Mouse (Mus musculus) G1E (cell line): ENCODE measurements around the gene Col15a1. TPM values are rescaled to one million over a fixed set of nuclear protein-coding genes. Genes with fewer than 3 reads are reported as not detected.

ENCODE experiments used
- ATAC-seq: 2 replicates; pipeline ENCODE4 v1.8.0; 2016; ENCODE audit warnings: mild to moderate bottlenecking; ENCODE audit not compliant: insufficient number of reproducible peaks, poor library complexity, low FRiP score, severe bottlenecking; ENCODE audit errors: extremely low read depth
- DNase-seq: peaks from one replicate; pipeline ENCODE4 v3.0.0; 2012; ENCODE audit warnings: low spot score
- H3K27me3 ChIP-seq: 2 replicates; pipeline ENCODE4 v1.6.1; 2012; ENCODE audit warnings: mild to moderate bottlenecking, low read length, inconsistent platforms; ENCODE audit not compliant: insufficient read depth
- H3K36me3 ChIP-seq: replicated peaks from 2 replicates; pipeline ENCODE3; 2012; ENCODE audit warnings: mild to moderate bottlenecking, inconsistent platforms
- H3K4me1 ChIP-seq: 2 replicates; pipeline ENCODE4 v1.6.1; 2012; ENCODE audit warnings: low read depth, low read length, inconsistent platforms, mixed read lengths; ENCODE audit not compliant: insufficient read depth
- H3K4me3 ChIP-seq: 2 replicates; pipeline ENCODE4 v1.5.1; 2012; ENCODE audit warnings: low read depth, mild to moderate bottlenecking, inconsistent platforms, low read length, moderate library complexity, mixed read lengths
- H3K9me3 ChIP-seq: replicated peaks from 2 replicates; pipeline ENCODE4 v1.6.1; 2012; ENCODE audit warnings: inconsistent platforms
- CTCF ChIP-seq: IDR thresholded peaks from 2 replicates; pipeline ENCODE4 v1.5.1; 2012; ENCODE audit warnings: low read depth, low read length, inconsistent platforms, mixed read lengths
- GATA1 ChIP-seq: IDR thresholded peaks from 2 replicates; pipeline ENCODE4 v1.6.1; 2012; ENCODE audit warnings: borderline replicate concordance, low read length, inconsistent platforms, mixed read lengths
- GATA2 ChIP-seq: IDR thresholded peaks from 2 replicates; pipeline ENCODE4 v1.6.1; 2012; ENCODE audit warnings: low read depth, low read length, inconsistent platforms, borderline replicate concordance
- POLR2AphosphoS5 ChIP-seq: IDR thresholded peaks from 2 replicates; pipeline ENCODE4 v1.6.1; 2012; ENCODE audit warnings: low read depth, low read length, inconsistent platforms; ENCODE audit not compliant: insufficient replicate concordance
- TAL1 ChIP-seq: conservative IDR thresholded peaks from 2 replicates; pipeline ENCODE4 v1.6.1; 2012; ENCODE audit warnings: low read depth, low read length, inconsistent platforms, mixed read lengths
- polyA plus RNA-seq: library from polyadenylated mRNA; stranded (reverse); fragments of >175 nt; gene quantifications from 2 replicates; pipeline ENCODE4 v1.2.3, GENCODE M21; 2012
- total RNA-seq, 2 experiments: library from RNA; stranded (forward) in 1 of 2; stranded (reverse) in 1 of 2; fragments of 200-1000 nt in 1 of 2; fragments of >200 nt in 1 of 2; fragmentation: Nextera tagmentation in 1 of 2; gene quantifications; 2 replicates each; pipeline ENCODE4 v1.2.3; 2014 to 2017

The Col15a1 gene
- total and polyA plus RNA-seq, 3 experiments = 0.22 TPM; not detected in 2

- ATAC-seq = no peak
- Histone ChIP-seq H3K4me3 (no peak overlapping the region), H3K27me3 (no peaks in the 10 kb centered on the region), H3K4me1 (no peaks in the 10 kb centered on the region), H3K36me3 (no peaks in the 10 kb centered on the region), H3K9me3 (peaks cover 65% of the 10 kb centered on the region)
- no peak for TF ChIP-seq CTCF
- TF ChIP-seq POLR2AphosphoS5 = no peak
- no peak for TF ChIP-seq GATA1
- no peak for TF ChIP-seq GATA2
- TF ChIP-seq TAL1 = no peak
- no peak for DNase-seq
These were observed 19.1 kb downstream of the Col15a1 start for GRCm38 (mm10) chr4:47227101-47227500.

- Histone ChIP-seq H3K36me3 (no peaks in the 10 kb centered on the region), H3K27me3 (no peaks in the 10 kb centered on the region), H3K9me3 (peaks cover 66% of the 10 kb centered on the region), H3K4me1 (no peaks in the 10 kb centered on the region), H3K4me3 (no peak overlapping the region)
- ATAC-seq = no peak
- no peak for DNase-seq
- no peak for TF ChIP-seq CTCF
These were observed 19.8 kb downstream of the Col15a1 start for GRCm38 (mm10) chr4:47227756-47228155.

GRCm38 (mm10) chr4:47228945-47229344 is 21.0 kb downstream of the Col15a1 start:
- DNase-seq = no peak
- H3K36me3 ChIP-seq = no peaks in the 10 kb centered on the region
- no peak overlapping the region for H3K4me3 ChIP-seq
- H3K9me3 ChIP-seq = peaks cover 68% of the 10 kb centered on the region
- TF ChIP-seq GATA1 (no peak), CTCF (no peak), POLR2AphosphoS5 (no peak), GATA2 (no peak), TAL1 (no peak)
- no peaks in the 10 kb centered on the region for H3K27me3 ChIP-seq
- no peak for ATAC-seq
- H3K4me1 ChIP-seq = no peaks in the 10 kb centered on the region

- TF ChIP-seq CTCF = no peak
- no peak for TF ChIP-seq TAL1
- TF ChIP-seq GATA2 = no peak
- TF ChIP-seq GATA1 = no peak
- TF ChIP-seq POLR2AphosphoS5 = no peak
- peaks cover 74% of the 10 kb centered on the region for H3K9me3 ChIP-seq
- no peaks in the 10 kb centered on the region for H3K4me1 ChIP-seq
- H3K36me3 ChIP-seq = no peaks in the 10 kb centered on the region
- H3K4me3 ChIP-seq = no peak overlapping the region
- no peak for ATAC-seq
- no peak for DNase-seq
- H3K27me3 ChIP-seq = no peaks in the 10 kb centered on the region
These were observed 22.5 kb downstream of the Col15a1 start for GRCm38 (mm10) chr4:47230498-47230897.

GRCm38 (mm10) chr4:47231322-47231721 is 23.4 kb downstream of the Col15a1 start:
- H3K27me3 ChIP-seq = no peaks in the 10 kb centered on the region
- ATAC-seq (no peak), DNase-seq (no peak)
- H3K4me3 ChIP-seq = no peak overlapping the region
- no peaks in the 10 kb centered on the region for H3K4me1 ChIP-seq
- peaks cover 73% of the 10 kb centered on the region for H3K9me3 ChIP-seq
- no peaks in the 10 kb centered on the region for H3K36me3 ChIP-seq
- TF ChIP-seq GATA2 = no peak
- TF ChIP-seq CTCF = no peak
- TF ChIP-seq GATA1 = no peak
- no peak for TF ChIP-seq POLR2AphosphoS5
- TF ChIP-seq TAL1 = no peak

- Histone ChIP-seq H3K27me3 (no peaks in the 10 kb centered on the region), H3K4me3 (no peak overlapping the region), H3K4me1 (no peaks in the 10 kb centered on the region), H3K36me3 (no peaks in the 10 kb centered on the region), H3K9me3 (peaks cover 73% of the 10 kb centered on the region)
- ATAC-seq = no peak
- no peak for TF ChIP-seq POLR2AphosphoS5
- no peak for TF ChIP-seq CTCF
- no peak for TF ChIP-seq TAL1
- TF ChIP-seq GATA2 = no peak
- no peak for TF ChIP-seq GATA1
- DNase-seq = no peak
These were observed 25.4 kb downstream of the Col15a1 start for GRCm38 (mm10) chr4:47233192-47233835.

GRCm38 (mm10) chr4:47234667-47235267 is 26.8 kb downstream of the Col15a1 start:
- no peaks in the 10 kb centered on the region for H3K36me3 ChIP-seq
- ATAC-seq (no peak), DNase-seq (no peak)
- peaks cover 65% of the 10 kb centered on the region for H3K9me3 ChIP-seq
- TF ChIP-seq GATA2 (no peak), GATA1 (no peak), POLR2AphosphoS5 (no peak)
- H3K4me1 ChIP-seq = no peaks in the 10 kb centered on the region
- no peaks in the 10 kb centered on the region for H3K27me3 ChIP-seq
- no peak overlapping the region for H3K4me3 ChIP-seq
